Mouse (Mus musculus) frontal cortex, postnatal 36 days (tissue): ENCODE data around the gene Ldlr.

Source experiments
- DNase-seq, 2 experiments: peaks; one replicate each; pipeline ENCODE4 v3.0.0; 2022; ENCODE audit warnings: low spot score in 2 of 2

The Ldlr gene

GRCm38 (mm10) chr9:21725224-21726121, 2.2 kb downstream of the Ldlr start:
- no peak for DNase-seq

GRCm38 (mm10) chr9:21726218-21726975, 3.1 kb downstream of the Ldlr start:
- no peak for DNase-seq

- DNase-seq: no peak
Measured at GRCm38 (mm10) chr9:21728261-21728832, 5.1 kb downstream of the Ldlr start.

- no peak for DNase-seq
Measured at GRCm38 (mm10) chr9:21729264-21729663, 6.0 kb downstream of the Ldlr start.

- DNase-seq: no peak
Measured at GRCm38 (mm10) chr9:21732288-21732687, 9.0 kb downstream of the Ldlr start.

GRCm38 (mm10) chr9:21733446-21733845, 10.2 kb downstream of the Ldlr start:
- no peak for DNase-seq

GRCm38 (mm10) chr9:21733989-21734388, 10.7 kb downstream of the Ldlr start:
- DNase-seq: no peak

- no peak for DNase-seq
Measured at GRCm38 (mm10) chr9:21735126-21735525, 11.8 kb downstream of the Ldlr start.

- DNase-seq: no peak
Measured at GRCm38 (mm10) chr9:21736580-21736979, 13.3 kb downstream of the Ldlr start.

- peak in 1 of 2 experiments; percentile 53 for DNase-seq
Measured at GRCm38 (mm10) chr9:21737188-21737587, 13.9 kb downstream of the Ldlr start.

- DNase-seq: no peak
Measured at GRCm38 (mm10) chr9:21738776-21739175, 15.5 kb downstream of the Ldlr start.

- DNase-seq: no peak
Measured at GRCm38 (mm10) chr9:21740427-21740826, 17.1 kb downstream of the Ldlr start.

- DNase-seq: no peak
Measured at GRCm38 (mm10) chr9:21741514-21741913, 18.2 kb downstream of the Ldlr start.

- DNase-seq: no peak
Measured at GRCm38 (mm10) chr9:21747238-21747774, 24.0 kb downstream of the Ldlr start.

- peak in 1 of 2 experiments; percentile 15 for DNase-seq
Measured at GRCm38 (mm10) chr9:21748033-21748432, 24.8 kb downstream of the Ldlr start.

- no peak for DNase-seq
Measured at GRCm38 (mm10) chr9:21748491-21748890, 25.2 kb downstream of the Ldlr start.

GRCm38 (mm10) chr9:21749382-21750118, 26.3 kb downstream of the Ldlr start:
- DNase-seq: no peak

GRCm38 (mm10) chr9:21750370-21750769, 27.1 kb downstream of the Ldlr start:
- DNase-seq: no peak

GRCm38 (mm10) chr9:21751347-21751746, 28.1 kb downstream of the Ldlr start:
- DNase-seq: no peak

GRCm38 (mm10) chr9:21752252-21752792, 29.0 kb downstream of the Ldlr start:
- DNase-seq: peak; percentile 58 to 66

GRCm38 (mm10) chr9:21754003-21754402, 30.7 kb downstream of the Ldlr start:
- DNase-seq: no peak
